Mouse (Mus musculus) MEL (cell line): ENCODE results near the gene Slc29a3. TPM values are rescaled to one million over a fixed set of nuclear protein-coding genes. Genes with fewer than 3 reads are reported as not detected.

Experiments
- DNase-seq: peaks from one replicate; pipeline ENCODE4 v3.0.0; 2011; ENCODE audit warnings: low read depth, low spot score
- H3K27ac ChIP-seq: 2 replicates; pipeline ENCODE4 v1.5.1; 2012; ENCODE audit warnings: low read depth, mild to moderate bottlenecking, control low read depth, low read length, moderate library complexity; ENCODE audit not compliant: control insufficient read depth
- H3K27me3 ChIP-seq, 2 experiments: fragments of 150-350 bp in 1 of 2; sonication (generic) in 1 of 2; 2 replicates each; pipeline ENCODE4 v1.6.1; 2012; ENCODE audit warnings: low read length in 2 of 2, mild to moderate bottlenecking in 2 of 2, improper control_type of control experiment in 1 of 2, moderate library complexity in 1 of 2; ENCODE audit not compliant: insufficient read depth in 2 of 2, control insufficient read depth in 1 of 2
- H3K36me3 ChIP-seq, 2 experiments: 2 replicates each; pipeline ENCODE4 v1.6.1; 2012 to 2014; ENCODE audit warnings: low read length in 2 of 2, improper control_type of control experiment in 1 of 2, inconsistent platforms in 1 of 2, mild to moderate bottlenecking in 1 of 2; ENCODE audit not compliant: insufficient read depth in 2 of 2, control insufficient read depth in 1 of 2
- H3K4me1 ChIP-seq, 2 experiments: fragments of 150-350 bp in 1 of 2; sonication (generic) in 1 of 2; 2 replicates each; pipeline ENCODE4 v1.6.1; 2012; ENCODE audit warnings: low read length in 2 of 2, improper control_type of control experiment in 1 of 2, mild to moderate bottlenecking in 1 of 2; ENCODE audit not compliant: insufficient read depth in 2 of 2, control insufficient read depth in 1 of 2
- H3K4me3 ChIP-seq, 2 experiments: fragments of 150-350 bp in 1 of 2; sonication (generic) in 1 of 2; 2 replicates each; pipeline ENCODE4 v1.5.1; 2012; ENCODE audit warnings: low read depth in 2 of 2, low read length in 2 of 2, mild to moderate bottlenecking in 2 of 2, moderate library complexity in 2 of 2, control low read depth in 1 of 2, improper control_type of control experiment in 1 of 2; ENCODE audit not compliant: control insufficient read depth in 1 of 2, insufficient read depth in 1 of 2
- H3K79me2 ChIP-seq: 2 replicates; pipeline ENCODE4 v1.6.1; 2012; ENCODE audit warnings: mild to moderate bottlenecking, low read length, moderate library complexity; ENCODE audit not compliant: control insufficient read depth, poor library complexity, insufficient read depth
- H3K9ac ChIP-seq: 2 replicates; pipeline ENCODE4 v1.6.1; 2012; ENCODE audit warnings: low read depth, mild to moderate bottlenecking, control low read depth, low read length, moderate library complexity; ENCODE audit not compliant: control insufficient read depth, poor library complexity, severe bottlenecking
- H3K9me3 ChIP-seq: fragments of 150-350 bp; sonication (generic); replicated peaks from 2 replicates; pipeline ENCODE4 v1.6.1; 2012; ENCODE audit warnings: mild to moderate bottlenecking, low read length, improper control_type of control experiment, moderate library complexity; ENCODE audit not compliant: insufficient read depth
- CTCF ChIP-seq, 3 experiments: IDR thresholded peaks in 2 of 3; conservative IDR thresholded peaks in 1 of 3; 2 replicates each; pipeline ENCODE4 v1.5.1; 2011 to 2012; ENCODE audit warnings: low read length in 3 of 3, low read depth in 2 of 3, mild to moderate bottlenecking in 2 of 3, improper control_type of control experiment in 1 of 3, inconsistent platforms in 1 of 3, mixed read lengths in 1 of 3, moderate library complexity in 1 of 3; ENCODE audit not compliant: control insufficient read depth in 1 of 3, insufficient read depth in 1 of 3, poor library complexity in 1 of 3, severe bottlenecking in 1 of 3
- ELF1 ChIP-seq: IDR thresholded peaks from 2 replicates; pipeline ENCODE4 v1.6.1; 2014; ENCODE audit warnings: low read depth, mild to moderate bottlenecking, inconsistent platforms, low read length, improper control_type of control experiment, moderate library complexity
- GABPA ChIP-seq: IDR thresholded peaks from 2 replicates; pipeline ENCODE4 v1.6.1; 2012; ENCODE audit warnings: low read depth, mild to moderate bottlenecking, inconsistent platforms, low read length, improper control_type of control experiment, moderate library complexity
- MAX ChIP-seq: IDR thresholded peaks from 2 replicates; pipeline ENCODE4 v1.6.1; 2011; ENCODE audit warnings: low read length, improper control_type of control experiment
- MAZ ChIP-seq: IDR thresholded peaks from 2 replicates; pipeline ENCODE4 v1.6.1; 2012; ENCODE audit warnings: low read depth, mild to moderate bottlenecking, inconsistent platforms, low read length, improper control_type of control experiment
- MYB ChIP-seq: IDR thresholded peaks from 2 replicates; pipeline ENCODE4 v1.6.1; 2011; ENCODE audit warnings: mild to moderate bottlenecking, low read depth, low read length, improper control_type of control experiment
- MYC ChIP-seq: IDR thresholded peaks from 2 replicates; pipeline ENCODE4 v1.6.1; 2011; ENCODE audit warnings: low read depth, mild to moderate bottlenecking, low read length, improper control_type of control experiment, moderate library complexity
- RAD21 ChIP-seq: IDR thresholded peaks from 2 replicates; pipeline ENCODE4 v1.6.1; 2011; ENCODE audit warnings: mild to moderate bottlenecking, low read depth, low read length, improper control_type of control experiment
- SIN3A ChIP-seq: IDR thresholded peaks from 2 replicates; pipeline ENCODE4 v1.6.1; 2012; ENCODE audit warnings: low read length, improper control_type of control experiment, inconsistent platforms
- SMC3 ChIP-seq: IDR thresholded peaks from 2 replicates; pipeline ENCODE4 v1.6.1; 2011; ENCODE audit warnings: low read depth, low read length, improper control_type of control experiment
- USF1 ChIP-seq: IDR thresholded peaks from 2 replicates; pipeline ENCODE4 v1.6.1; 2014; ENCODE audit warnings: low read depth, mild to moderate bottlenecking, inconsistent platforms, low read length, improper control_type of control experiment, moderate library complexity
- ZC3H11A ChIP-seq: IDR thresholded peaks from 2 replicates; pipeline ENCODE4 v1.6.1; 2012; ENCODE audit warnings: low read depth, mild to moderate bottlenecking, inconsistent platforms, low read length, improper control_type of control experiment
- ZKSCAN1 ChIP-seq: IDR thresholded peaks from 2 replicates; pipeline ENCODE4 v1.6.1; 2012; ENCODE audit warnings: low read depth, mild to moderate bottlenecking, inconsistent platforms, low read length, improper control_type of control experiment, moderate library complexity
- ZNF384 ChIP-seq: IDR thresholded peaks from 2 replicates; pipeline ENCODE4 v1.6.1; 2012; ENCODE audit warnings: low read depth, mild to moderate bottlenecking, inconsistent platforms, low read length, improper control_type of control experiment
- polyA plus RNA-seq, 2 experiments: library from polyadenylated mRNA; stranded (reverse) in 1 of 2; unstranded in 1 of 2; fragments of >175 nt in 1 of 2; fragments of >200 nt in 1 of 2; gene quantifications; 2 replicates each; pipeline versions ENCODE4 v1.2.1 to v1.2.4; 2012; ENCODE audit warnings: low replicate concordance in 2 of 2, low read depth in 1 of 2; ENCODE audit not compliant: insufficient read length in 2 of 2, insufficient read depth in 1 of 2, missing spikeins in 1 of 2
- total RNA-seq: library from RNA; depleted of rRNA; stranded (reverse); fragments of 300-350 nt; gene quantifications from 2 replicates; pipeline ENCODE4 v1.2.3, GENCODE M21; 2012

The Slc29a3 gene
- total and polyA plus RNA-seq, 3 experiments: 2.4 to 46.0 (median 7.7) TPM

DNA sequence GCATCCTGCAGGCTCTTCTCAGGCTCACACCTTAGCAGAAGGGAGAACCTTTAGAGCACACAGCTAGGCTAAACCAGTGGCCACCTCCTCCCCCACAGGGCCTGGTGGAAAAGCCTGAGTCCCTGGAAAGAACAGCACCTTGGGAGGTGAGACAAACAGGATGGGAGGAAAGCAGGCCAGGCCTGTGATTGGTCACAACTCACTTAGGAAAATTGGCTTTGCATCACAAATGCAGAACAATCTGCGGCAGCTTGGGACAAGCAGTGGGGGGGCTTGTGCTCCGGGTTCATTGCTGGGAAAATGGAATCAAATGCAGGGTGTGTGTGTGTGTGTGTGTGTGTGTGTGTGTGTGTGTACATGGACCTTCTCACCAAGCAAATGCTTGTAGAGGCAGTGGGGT lies 31.0 kb upstream of the Slc29a3 start:
- Histone ChIP-seq H3K4me3 (no peak overlapping the region), H3K27me3 (peaks cover 0 to 3% of the 10 kb centered on the region in 2 experiments; a peak in 2 of 4 replicates), H3K4me1 (no peaks in the 10 kb centered on the region), H3K79me2 (no peaks in the 10 kb centered on the region), H3K27ac (no peak overlapping the region), H3K36me3 (no peaks in the 10 kb centered on the region), H3K9me3 (no peaks in the 10 kb centered on the region), H3K9ac (no peak overlapping the region)
- no peak for DNase-seq
- no peak for TF ChIP-seq MAX
- no peak for TF ChIP-seq ZNF384
- TF ChIP-seq MYB: no peak
- TF ChIP-seq USF1: no peak
- TF ChIP-seq MAZ: no peak
- TF ChIP-seq ZKSCAN1: no peak
- no peak for TF ChIP-seq SIN3A
- no peak for TF ChIP-seq MYC

DNA sequence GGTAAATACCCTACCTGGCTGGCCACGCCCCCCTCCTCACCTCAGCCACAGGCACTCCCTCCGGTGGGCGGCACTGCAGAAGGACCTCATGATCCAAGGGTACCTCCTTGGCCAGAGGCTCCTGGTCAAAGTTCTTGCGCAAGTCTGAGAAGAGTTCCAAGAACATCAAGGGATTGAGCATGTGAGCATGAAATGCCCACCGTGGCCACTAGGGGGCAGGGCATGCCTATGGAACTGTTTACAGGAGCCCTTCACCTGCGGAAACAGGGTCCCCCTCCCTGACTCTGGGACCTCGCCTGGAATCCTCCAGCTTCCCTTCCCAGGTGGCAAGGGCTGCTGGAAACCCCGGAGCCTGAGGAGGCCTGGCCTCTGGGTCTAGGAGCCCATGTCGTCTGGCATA lies 27.0 kb upstream of the Slc29a3 start:
- Histone ChIP-seq H3K9me3 (no peaks in the 10 kb centered on the region), H3K9ac (no peak overlapping the region), H3K4me3 (no peak overlapping the region), H3K36me3 (no peaks in the 10 kb centered on the region), H3K27ac (no peak overlapping the region), H3K27me3 (peaks cover 0 to 3% of the 10 kb centered on the region in 2 experiments; a peak in 2 of 4 replicates), H3K79me2 (no peaks in the 10 kb centered on the region), H3K4me1 (no peaks in the 10 kb centered on the region)
- DNase-seq: peak; percentile 42
- TF ChIP-seq CTCF (IDR thresholded peaks at IDR 0.05 in 2 of 3, conservative IDR thresholded peaks at IDR 0.05 in 1 of 3; ENCODE audit: control insufficient read depth in 1 of 3, insufficient read depth in 1 of 3, low read depth in 2 of 3, low read length in 3 of 3, poor library complexity in 1 of 3, severe bottlenecking in 1 of 3) (peak; percentile 79 to 86 (median 85)), SMC3 (peak; percentile 56), ZC3H11A (peak; percentile 28; the same call in 1 of the 2 replicates), MAX (no peak), RAD21 (peak; percentile 63)

DNA sequence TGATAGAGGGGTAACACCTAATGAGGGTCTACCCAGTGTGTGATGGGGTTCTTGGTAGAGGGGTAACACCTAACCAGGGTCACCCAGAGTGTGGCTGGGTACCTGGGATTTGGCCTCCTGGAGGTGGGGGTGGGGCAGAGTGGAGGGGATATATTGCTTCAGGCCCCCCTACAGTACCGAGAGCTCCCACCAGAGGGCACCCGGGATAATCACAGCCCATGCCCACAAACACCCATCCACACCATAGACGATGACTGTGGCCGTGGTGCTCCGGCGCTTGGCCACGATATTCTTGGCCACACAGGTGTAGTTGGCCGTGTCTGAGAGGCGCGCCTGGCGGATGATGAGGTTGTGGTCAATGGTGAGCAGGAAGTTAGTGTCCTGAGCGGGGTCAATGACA lies 25.9 kb upstream of the Slc29a3 start:
- H3K27me3 ChIP-seq: peaks cover 0 to 3% of the 10 kb centered on the region in 2 experiments; a peak in 2 of 4 replicates
- DNase-seq: peak; percentile 8

More for the DNA sequence above, 25.9 kb upstream of the Slc29a3 start:
- Histone ChIP-seq H3K9ac (no peak overlapping the region), H3K36me3 (no peaks in the 10 kb centered on the region), H3K4me3 (no peak overlapping the region), H3K79me2 (no peaks in the 10 kb centered on the region), H3K4me1 (no peaks in the 10 kb centered on the region), H3K27ac (no peak overlapping the region), H3K9me3 (no peaks in the 10 kb centered on the region)
- TF ChIP-seq RAD21: peak; percentile 7
- peak; percentile 43 for TF ChIP-seq SMC3
- TF ChIP-seq CTCF (IDR thresholded peaks at IDR 0.05 in 2 of 3, conservative IDR thresholded peaks at IDR 0.05 in 1 of 3; ENCODE audit: control insufficient read depth in 1 of 3, insufficient read depth in 1 of 3, low read depth in 2 of 3, low read length in 3 of 3, poor library complexity in 1 of 3, severe bottlenecking in 1 of 3): peak; percentile 47 to 60 (median 47); a peak in 5 of 6 replicates
- no peak for TF ChIP-seq MYC
- TF ChIP-seq GABPA: no peak
- no peak for TF ChIP-seq ELF1
